ENCODE assay signal across 24 mouse cellular contexts in genomic region chr13:37465710-37466109, GRCm38 (mm10).
"Had no signal": no experiment of that assay in that cellular context is flagged by ENCODE, and none has a peak within 500 bp of the region (broad histone marks: within the 10 kb centered on the region; RNA-seq: fewer than 3 reads in every experiment).

No protein-coding gene starts in this region.

- DNase-seq: gastrocnemius, postnatal 14 days; gastrocnemius, postnatal 36 days; heart, adult 11 months; heart, adult 2 months; heart, postnatal 14 days; heart, postnatal 36 days; kidney, adult 11 months; kidney, adult 2 months; kidney, adult 9 months; kidney, postnatal 10 days; kidney, postnatal 36 days had no signal

- ATAC-seq: hindbrain, postnatal 0 days; intestine, embryonic 16.5 days had no signal

- H3K27me3 ChIP-seq: heart, embryonic 13.5 days; heart, embryonic 15.5 days; hindbrain, embryonic 15.5 days had no signal

- H3K9ac ChIP-seq: heart, embryonic 13.5 days; heart, embryonic 15.5 days; hindbrain, embryonic 13.5 days; hindbrain, embryonic 15.5 days; limb, embryonic 12.5 days; liver, embryonic 14.5 days had no signal

- H3K9me3 ChIP-seq: heart, embryonic 13.5 days; heart, embryonic 15.5 days; hindbrain, embryonic 13.5 days; hindbrain, embryonic 15.5 days; limb, embryonic 10.5 days; limb, embryonic 12.5 days had no signal

- H3K4me2 ChIP-seq: heart, embryonic 11.5 days; heart, embryonic 13.5 days; heart, embryonic 15.5 days; hindbrain, embryonic 13.5 days; hindbrain, embryonic 15.5 days; limb, embryonic 12.5 days; liver, embryonic 11.5 days had no signal

- H3K27ac ChIP-seq: heart, adult 2 months; heart, embryonic 13.5 days; heart, embryonic 15.5 days; hindbrain, embryonic 13.5 days; hindbrain, embryonic 15.5 days; hindbrain, postnatal 0 days; layer of hippocampus, adult 2 months; left cerebral cortex, adult 2 months; limb, embryonic 10.5 days; limb, embryonic 12.5 days; liver, embryonic 14.5 days had no signal

- H3K36me3 ChIP-seq: heart, embryonic 13.5 days; heart, embryonic 15.5 days; hindbrain, embryonic 13.5 days; hindbrain, embryonic 15.5 days; limb, embryonic 10.5 days; limb, embryonic 12.5 days had no signal

- H3K4me3 ChIP-seq: heart, adult 2 months; heart, embryonic 13.5 days; heart, embryonic 15.5 days; hindbrain, embryonic 13.5 days; hindbrain, embryonic 15.5 days; layer of hippocampus, adult 2 months; left cerebral cortex, adult 2 months; limb, embryonic 10.5 days; limb, embryonic 12.5 days had no signal
